8 mouse cellular contexts compared by ENCODE assay signal in the genomic region with DNA sequence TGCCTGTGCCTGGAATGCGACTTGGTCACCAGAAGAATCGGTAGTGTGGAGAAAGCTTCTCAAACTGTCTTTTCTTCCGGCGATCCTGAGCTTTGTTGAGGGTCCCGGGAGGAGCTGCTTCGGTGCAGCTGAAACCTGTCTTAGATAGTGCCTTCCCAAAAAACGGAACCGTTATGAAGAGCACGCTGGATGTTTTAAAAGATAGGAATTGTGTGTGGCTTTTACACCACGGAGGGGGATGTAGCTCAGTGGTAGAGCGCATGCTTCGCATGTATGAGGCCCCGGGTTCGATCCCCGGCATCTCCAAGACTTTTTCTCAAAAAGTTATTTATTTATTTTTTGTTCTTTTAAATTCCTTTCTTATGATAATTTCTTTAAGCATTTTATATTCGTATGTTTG. TPM values are rescaled to one million over a fixed set of nuclear protein-coding genes. Genes with fewer than 3 reads are reported as not detected.
DNase-seq lines count a peak whose midpoint lies in the region; ATAC-seq and TF ChIP-seq lines count a peak whose summit lies in the region.

No protein-coding gene starts in this region.

- H3K4me3 ChIP-seq in E14TG2a.4 (replicated peaks; ENCODE audit: low read length) = peak overlapping the region; percentile 80
- peak overlapping the region; percentile 55 for H3K4me3 ChIP-seq in hindbrain, embryonic 15.5 days
- peak overlapping the region; percentile 63 for H3K4me3 ChIP-seq in liver, embryonic 12.5 days

- DNase-seq in cerebellum, postnatal 4 days (ENCODE audit: low spot score in 2 of 2) = no peak
- peak; percentile 86 for DNase-seq in embryo, embryonic 11 days
- peak; percentile 45 to 61 for DNase-seq in right cerebral cortex, postnatal 10 days (ENCODE audit: low spot score in 2 of 2)
- no peak for DNase-seq in urinary bladder, postnatal 36 days (ENCODE audit: low spot score in 2 of 2)

- no peak for TF ChIP-seq CTCF in E14TG2a.4 (conservative IDR thresholded peaks at IDR 0.05; ENCODE audit: low read length)

- no peaks in the 10 kb centered on the region for H3K36me3 ChIP-seq in E14TG2a.4 (ENCODE audit: insufficient read depth, low read length)
- no peaks in the 10 kb centered on the region for H3K36me3 ChIP-seq in hindbrain, embryonic 15.5 days
- no peaks in the 10 kb centered on the region for H3K36me3 ChIP-seq in liver, embryonic 12.5 days

- peak overlapping the region; percentile 49 for H3K9ac ChIP-seq in hindbrain, embryonic 15.5 days
- peak overlapping the region; percentile 57 for H3K9ac ChIP-seq in liver, embryonic 12.5 days

- H3K4me2 ChIP-seq in hindbrain, embryonic 15.5 days = peak overlapping the region; percentile 57
- H3K4me2 ChIP-seq in liver, embryonic 12.5 days = peak overlapping the region; percentile 81

- no peaks in the 10 kb centered on the region for H3K9me3 ChIP-seq in E14TG2a.4 (ENCODE audit: low read length)
- H3K9me3 ChIP-seq in hindbrain, embryonic 15.5 days = no peaks in the 10 kb centered on the region
- no peaks in the 10 kb centered on the region for H3K9me3 ChIP-seq in liver, embryonic 12.5 days (replicated peaks)

- H3K4me1 ChIP-seq in E14TG2a.4 (replicated peaks; ENCODE audit: low read depth, low read length) = peaks cover 63% of the 10 kb centered on the region
- peaks cover 15% of the 10 kb centered on the region for H3K4me1 ChIP-seq in hindbrain, embryonic 15.5 days (replicated peaks)
- peaks cover 23% of the 10 kb centered on the region for H3K4me1 ChIP-seq in liver, embryonic 12.5 days

- ATAC-seq in cerebellum, adult (ENCODE audit: insufficient number of reproducible peaks, low FRiP score, low TSS enrichment) = peak; percentile 75
- peak; percentile 93 for ATAC-seq in hindbrain, embryonic 15.5 days (ENCODE audit: low FRiP score, low read depth)
- ATAC-seq in liver, embryonic 12.5 days = peak; percentile 73

- peaks cover 15% of the 10 kb centered on the region for H3K27me3 ChIP-seq in E14TG2a.4 (ENCODE audit: insufficient read depth, low read length)
- H3K27me3 ChIP-seq in hindbrain, embryonic 15.5 days = peaks cover 10% of the 10 kb centered on the region
- H3K27me3 ChIP-seq in liver, embryonic 12.5 days (replicated peaks) = peaks cover 36% of the 10 kb centered on the region

- under 1% methylated on average over 16 of the region's 16 CpGs for WGBS in hindbrain, embryonic 15.5 days
- 2% methylated on average over 16 of the region's 16 CpGs for WGBS in liver, embryonic 12.5 days (ENCODE audit: insufficient replicate concordance)

- peak overlapping the region; percentile 49 for H3K27ac ChIP-seq in hindbrain, embryonic 15.5 days (replicated peaks)
- no peak overlapping the region for H3K27ac ChIP-seq in liver, embryonic 12.5 days

RNA-seq across cellular contexts. Expression of a gene that starts 38.5 kb away (rescaled TPM):
- not detected in 2 replicates for polyA plus RNA-seq in hindbrain, embryonic 15.5 days (2015; fragmentation: Nextera tagmentation; extraction: Ambion mirVana)
- not detected in 2 replicates for polyA plus RNA-seq in liver, embryonic 12.5 days (2016; fragmentation: Nextera tagmentation; extraction: Ambion mirVana)

RNA-seq across cellular contexts. Expression of a gene that starts 57.9 kb away (rescaled TPM):
- polyA plus RNA-seq in hindbrain, embryonic 15.5 days (2015; fragmentation: Nextera tagmentation; extraction: Ambion mirVana) = 0.24 and 0.27 TPM in 2 replicates
- not detected in 2 replicates for polyA plus RNA-seq in liver, embryonic 12.5 days (2016; fragmentation: Nextera tagmentation; extraction: Ambion mirVana)

Comparison
In these comparisons a context has a peak if more than half of its experiments do, and no peak if none do; other contexts are left out.
1. DNase-seq: peak in embryo, embryonic 11 days (single experiment) and right cerebral cortex, postnatal 10 days (2 of 2); none in cerebellum, postnatal 4 days (0 of 2) and urinary bladder, postnatal 36 days (0 of 2).
2. Peak in every context shown above with its lines, with median percentiles within 50 percentile points of each other: ATAC-seq and H3K4me3 ChIP-seq.